Mouse (Mus musculus) stomach, postnatal 0 days (tissue): Measurements from ENCODE around the gene Klra2. TPM values are rescaled to one million over a fixed set of nuclear protein-coding genes. Genes with fewer than 3 reads are reported as not detected.

ENCODE experiments used
- ATAC-seq: fragments of 200-750 bp; cut with Nextera tagmentation; 2 replicates; pipeline ENCODE4 v1.8.0; 2017; ENCODE audit not compliant: low FRiP score, low TSS enrichment
- DNase-seq: peaks from one replicate; pipeline ENCODE4 v3.0.0-alpha.2; 2016; ENCODE audit warnings: low spot score
- H3K27ac ChIP-seq: fragments of 300-500 bp; sonication (generic); replicated peaks from 2 replicates; pipeline ENCODE4 v1.5.1; 2014; ENCODE audit warnings: mild to moderate bottlenecking, control low read depth
- H3K27me3 ChIP-seq: fragments of 300-500 bp; sonication (generic); 2 replicates; pipeline ENCODE4 v1.6.1; 2014; ENCODE audit warnings: low read length; ENCODE audit not compliant: control insufficient read depth, insufficient read depth
- H3K36me3 ChIP-seq: fragments of 300-500 bp; sonication (generic); 2 replicates; pipeline ENCODE4 v1.6.1; 2014; ENCODE audit warnings: low read length, mixed read lengths; ENCODE audit not compliant: control insufficient read depth, insufficient read depth
- H3K4me1 ChIP-seq: fragments of 300-500 bp; sonication (generic); replicated peaks from 2 replicates; pipeline ENCODE4 v1.6.1; 2014; ENCODE audit warnings: antibody characterized with exemption; ENCODE audit not compliant: control insufficient read depth, insufficient read depth
- H3K4me2 ChIP-seq: fragments of 300-500 bp; sonication (generic); replicated peaks from 2 replicates; pipeline ENCODE4 v1.6.1; 2014; ENCODE audit warnings: low read depth, mild to moderate bottlenecking, control low read depth, moderate library complexity
- H3K4me3 ChIP-seq: fragments of 300-500 bp; sonication (generic); 2 replicates; pipeline ENCODE4 v1.5.1; 2014; ENCODE audit warnings: low read depth, low read length, control low read depth
- H3K9ac ChIP-seq: fragments of 300-500 bp; sonication (generic); 2 replicates; pipeline ENCODE4 v1.6.1; 2014; ENCODE audit warnings: mild to moderate bottlenecking, low read length, control low read depth, mixed read lengths
- H3K9me3 ChIP-seq: fragments of 300-500 bp; sonication (generic); 2 replicates; pipeline ENCODE4 v1.6.1; 2016; ENCODE audit warnings: low read length; ENCODE audit not compliant: control insufficient read depth
- CTCF ChIP-seq: IDR thresholded peaks from 2 replicates; pipeline ENCODE4 v1.5.1; 2016; ENCODE audit warnings: antibody characterized with exemption, low read depth, mild to moderate bottlenecking, moderate library complexity
- EP300 ChIP-seq: optimal IDR thresholded peaks from 2 replicates; pipeline ENCODE3; 2016; ENCODE audit warnings: antibody characterized with exemption
- WGBS: fragments of 180-500 bp; shearing (Covaris S2); extraction: QIAGEN DNeasy Blood & Tissue Kit; methylation state at CpG from one replicate; pipeline ENCODE4 v1.1.7; 2014; 5-methylcytosine and 5-hydroxymethylcytosine counted together
- polyA plus RNA-seq: library from polyadenylated mRNA; unstranded; fragments of >200 nt; fragmentation: Nextera tagmentation; extraction: Ambion mirVana; gene quantifications from 2 replicates; pipeline ENCODE4 v1.2.1, GENCODE M21; 2015

Klra2 gene
- polyA plus RNA-seq, 1 experiment from 2014 or later, result 0.22 TPM

GRCm38 (mm10) chr6:131264175-131264574 lies 17.0 kb upstream of the Klra2 start:
- no peak for TF ChIP-seq CTCF
- no peak for TF ChIP-seq EP300
- DNase-seq, result no peak

DNA sequence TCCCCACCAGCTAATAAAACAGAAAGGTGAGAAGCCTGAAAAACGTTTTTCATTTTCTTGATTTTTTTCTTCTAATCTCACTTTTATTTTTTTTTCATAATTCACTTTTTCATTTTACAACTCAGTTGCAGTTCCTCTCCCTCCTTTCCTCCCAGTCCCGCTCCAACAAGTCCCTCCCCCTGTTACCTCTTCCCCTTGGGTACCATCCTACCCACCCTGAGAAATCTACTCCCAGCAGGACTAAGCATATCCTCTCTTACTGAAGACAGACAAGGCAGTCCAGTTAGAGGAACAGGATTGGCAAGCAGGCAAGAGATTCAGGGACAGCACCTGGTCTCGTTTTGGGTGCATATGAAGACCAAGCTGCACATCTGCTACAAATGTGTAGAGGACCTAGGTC lies 15.6 kb upstream of the Klra2 start:
- ATAC-seq (no peak), DNase-seq (no peak)
- H3K27ac ChIP-seq, result no peak overlapping the region
- no peak overlapping the region for H3K9ac ChIP-seq
- no peak overlapping the region for H3K4me3 ChIP-seq
- TF ChIP-seq EP300, result no peak
- no peak for TF ChIP-seq CTCF
- H3K4me1 ChIP-seq, result no peaks in the 10 kb centered on the region
- no peaks in the 10 kb centered on the region for H3K9me3 ChIP-seq
- H3K36me3 ChIP-seq, result no peaks in the 10 kb centered on the region
- WGBS, result 59% methylated on average over 3 of the region's 3 CpGs
- H3K27me3 ChIP-seq, result no peaks in the 10 kb centered on the region
- no peak overlapping the region for H3K4me2 ChIP-seq

More at GRCm38 (mm10) chr6:131264175-131264574, 17.0 kb upstream of the Klra2 start:
- H3K9ac ChIP-seq, result no peak overlapping the region
- no peak overlapping the region for H3K27ac ChIP-seq
- ATAC-seq, result no peak
- 83% methylated on average over 5 of the region's 5 CpGs for WGBS
- no peaks in the 10 kb centered on the region for H3K9me3 ChIP-seq
- no peaks in the 10 kb centered on the region for H3K4me1 ChIP-seq
- H3K4me2 ChIP-seq, result no peak overlapping the region
- H3K4me3 ChIP-seq, result no peak overlapping the region
- H3K27me3 ChIP-seq, result no peaks in the 10 kb centered on the region
- H3K36me3 ChIP-seq, result no peaks in the 10 kb centered on the region

DNA sequence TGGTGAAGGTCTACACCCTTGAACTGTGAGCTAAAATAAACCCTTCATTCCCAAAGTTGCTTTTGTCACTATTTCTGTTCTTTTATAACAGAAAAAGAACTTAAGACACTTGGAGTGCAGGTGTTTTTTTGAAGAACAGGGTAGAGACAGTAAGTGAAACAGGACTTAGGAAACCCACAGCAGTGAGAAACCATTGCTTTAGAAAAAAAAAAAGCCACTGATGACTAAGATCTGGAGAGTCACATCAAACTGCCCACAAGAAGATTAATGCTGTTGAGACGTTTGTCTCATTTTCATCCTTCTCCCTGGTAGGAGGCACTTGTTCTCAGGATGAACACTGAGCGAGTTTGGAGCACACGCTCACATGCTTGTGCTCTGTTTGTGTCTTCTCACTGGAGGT lies 14.8 kb upstream of the Klra2 start:
- no peak for TF ChIP-seq EP300
- no peak for TF ChIP-seq CTCF

GRCm38 (mm10) chr6:131245081-131245480 lies 2.1 kb downstream of the Klra2 start:
- Histone ChIP-seq H3K9ac (no peak overlapping the region), H3K4me2 (no peak overlapping the region), H3K36me3 (no peaks in the 10 kb centered on the region), H3K27me3 (no peaks in the 10 kb centered on the region), H3K27ac (no peak overlapping the region), H3K4me1 (no peaks in the 10 kb centered on the region), H3K9me3 (no peaks in the 10 kb centered on the region), H3K4me3 (no peak overlapping the region)
- TF ChIP-seq EP300 (no peak), CTCF (no peak)
- no peak for ATAC-seq
- no peak for DNase-seq
- 70% methylated on average over 2 of the region's 2 CpGs for WGBS

More for the DNA sequence above, 14.8 kb upstream of the Klra2 start:
- no peak overlapping the region for H3K27ac ChIP-seq
- WGBS, result 81% methylated on average over 3 of the region's 3 CpGs
- no peaks in the 10 kb centered on the region for H3K4me1 ChIP-seq
- DNase-seq (no peak), ATAC-seq (no peak)
- H3K36me3 ChIP-seq, result no peaks in the 10 kb centered on the region
- H3K9me3 ChIP-seq, result no peaks in the 10 kb centered on the region
- no peak overlapping the region for H3K9ac ChIP-seq
- no peak overlapping the region for H3K4me3 ChIP-seq
- no peaks in the 10 kb centered on the region for H3K27me3 ChIP-seq
- H3K4me2 ChIP-seq, result no peak overlapping the region

Other genes starting within 250 kb of the Klra2 start
- gene Magohb, start 45.9 kb upstream of the Klra2 start, polyA plus RNA-seq, result 44.4 and 50.8 TPM in 2 replicates
- 15.8 and 16.4 TPM in 2 replicates for gene Styk1, start 106.2 kb upstream of the Klra2 start, polyA plus RNA-seq
- 67.0 and 93.9 TPM in 2 replicates for gene Ybx3, start 141.1 kb upstream of the Klra2 start, polyA plus RNA-seq
- not detected in 2 replicates for gene 5430401F13Rik, start 239.0 kb upstream of the Klra2 start, polyA plus RNA-seq
- not detected in 2 replicates for gene Gm6619, start 239.0 kb upstream of the Klra2 start, polyA plus RNA-seq